Mouse (Mus musculus) MEL (cell line): ENCODE measurements at regions not wholly inside any gene's neighbourhood (a gene's known extent, or its start where the extent isn't known, plus 50 kb on each side); places are given as distances from the start of the nearest gene placed in this dataset.

Experiments used
- DNase-seq: peaks from one replicate; pipeline ENCODE4 v3.0.0; 2011; ENCODE audit warnings: low read depth, low spot score
- H3K27ac ChIP-seq: 2 replicates; pipeline ENCODE4 v1.5.1; 2012; ENCODE audit warnings: low read depth, mild to moderate bottlenecking, control low read depth, low read length, moderate library complexity; ENCODE audit not compliant: control insufficient read depth
- H3K27me3 ChIP-seq, 2 experiments: fragments of 150-350 bp in 1 of 2; sonication (generic) in 1 of 2; 2 replicates each; pipeline ENCODE4 v1.6.1; 2012; ENCODE audit warnings: low read length in 2 of 2, mild to moderate bottlenecking in 2 of 2, improper control_type of control experiment in 1 of 2, moderate library complexity in 1 of 2; ENCODE audit not compliant: insufficient read depth in 2 of 2, control insufficient read depth in 1 of 2
- H3K36me3 ChIP-seq, 2 experiments: 2 replicates each; pipeline ENCODE4 v1.6.1; 2012 to 2014; ENCODE audit warnings: low read length in 2 of 2, improper control_type of control experiment in 1 of 2, inconsistent platforms in 1 of 2, mild to moderate bottlenecking in 1 of 2; ENCODE audit not compliant: insufficient read depth in 2 of 2, control insufficient read depth in 1 of 2
- H3K4me1 ChIP-seq, 2 experiments: fragments of 150-350 bp in 1 of 2; sonication (generic) in 1 of 2; 2 replicates each; pipeline ENCODE4 v1.6.1; 2012; ENCODE audit warnings: low read length in 2 of 2, improper control_type of control experiment in 1 of 2, mild to moderate bottlenecking in 1 of 2; ENCODE audit not compliant: insufficient read depth in 2 of 2, control insufficient read depth in 1 of 2
- H3K4me3 ChIP-seq, 2 experiments: fragments of 150-350 bp in 1 of 2; sonication (generic) in 1 of 2; 2 replicates each; pipeline ENCODE4 v1.5.1; 2012; ENCODE audit warnings: low read depth in 2 of 2, low read length in 2 of 2, mild to moderate bottlenecking in 2 of 2, moderate library complexity in 2 of 2, control low read depth in 1 of 2, improper control_type of control experiment in 1 of 2; ENCODE audit not compliant: control insufficient read depth in 1 of 2, insufficient read depth in 1 of 2
- H3K79me2 ChIP-seq: 2 replicates; pipeline ENCODE4 v1.6.1; 2012; ENCODE audit warnings: mild to moderate bottlenecking, low read length, moderate library complexity; ENCODE audit not compliant: control insufficient read depth, poor library complexity, insufficient read depth
- H3K9ac ChIP-seq: 2 replicates; pipeline ENCODE4 v1.6.1; 2012; ENCODE audit warnings: low read depth, mild to moderate bottlenecking, control low read depth, low read length, moderate library complexity; ENCODE audit not compliant: control insufficient read depth, poor library complexity, severe bottlenecking
- H3K9me3 ChIP-seq: fragments of 150-350 bp; sonication (generic); replicated peaks from 2 replicates; pipeline ENCODE4 v1.6.1; 2012; ENCODE audit warnings: mild to moderate bottlenecking, low read length, improper control_type of control experiment, moderate library complexity; ENCODE audit not compliant: insufficient read depth
- NELFE ChIP-seq: IDR thresholded peaks from 2 replicates; pipeline ENCODE4 v1.6.1; 2011; ENCODE audit warnings: low read depth, low read length, improper control_type of control experiment

GRCm38 (mm10) chr9:74811437-74811836 is 50.3 kb upstream of the Onecut1 start:
- Histone ChIP-seq H3K9me3 (no peaks in the 10 kb centered on the region), H3K79me2 (no peaks in the 10 kb centered on the region)
- DNase-seq = no peak
- no peak for TF ChIP-seq NELFE
- TF ChIP-seq, all 39 proteins: peak for 0
- Histone ChIP-seq H3K36me3 (no peaks in the 10 kb centered on the region), H3K4me1 (no peaks in the 10 kb centered on the region), H3K4me3 (no peak overlapping the region), H3K9ac (no peak overlapping the region), H3K27me3 (no peaks in the 10 kb centered on the region), H3K27ac (no peak overlapping the region)
